Mouse (Mus musculus): Measurements from ENCODE around the gene Rhox4a2. TPM values are rescaled to one million over a fixed set of nuclear protein-coding genes. Genes with fewer than 3 reads are reported as not detected.
"Not testable (repeated sequence)": the region's sequence is repeated elsewhere in the genome, so short reads cannot be mapped to it uniquely, and the experiment has no call there.

Rhox4a2 gene
- not detected in 2 replicates for polyA plus RNA-seq (2015; fragmentation: Nextera tagmentation; extraction: Ambion mirVana)

- not testable (repeated sequence) for H3K9me3 ChIP-seq; ATAC-seq (ENCODE audit: low FRiP score); H3K4me3 ChIP-seq; H3K27me3 ChIP-seq; H3K27ac ChIP-seq; H3K4me2 ChIP-seq; H3K9ac ChIP-seq; H3K36me3 ChIP-seq; H3K4me1 ChIP-seq (replicated peaks)
- WGBS: 96% methylated on average over 9 of the region's 16 CpGs
These were observed at the start of gene Rhox4a2 for GRCm38 (mm10) chrX:37390548-37390947. Gene Rhox4a2 (plus strand): TSS chrX:37390848.

GRCm38 (mm10) chrX:37379728-37380127, 10.9 kb upstream of the Rhox4a2 start, which contains the start of gene Rhox3a2:
Gene Rhox3a2 (plus strand): TSS chrX:37380028.
- not testable (repeated sequence) for H3K27me3 ChIP-seq; H3K4me3 ChIP-seq; H3K27ac ChIP-seq; H3K9me3 ChIP-seq; H3K36me3 ChIP-seq; H3K4me1 ChIP-seq (replicated peaks); H3K4me2 ChIP-seq; ATAC-seq (ENCODE audit: low FRiP score); H3K9ac ChIP-seq
- WGBS: no CpG with 5 or more reads among the region's 1 CpGs

DNA sequence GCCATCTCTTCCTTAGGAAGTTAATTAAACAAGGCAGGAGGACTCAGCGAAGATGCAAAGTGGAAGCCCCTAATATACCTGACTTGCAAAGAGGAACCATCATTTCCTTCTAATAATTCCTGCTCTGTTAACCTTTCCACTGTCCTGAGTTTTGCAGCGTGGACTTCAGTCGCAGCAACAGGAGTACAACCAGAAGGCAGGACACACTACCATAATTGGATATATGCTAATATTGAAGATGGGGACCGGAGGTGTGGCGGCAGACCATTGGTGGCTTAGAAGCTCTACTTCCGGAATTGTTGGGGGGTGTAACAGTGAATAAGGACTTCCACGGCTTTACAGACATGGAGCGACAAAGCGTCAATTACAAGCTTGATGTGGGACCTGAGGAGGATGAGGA, 21.1 kb downstream of the Rhox4a2 start, which contains the start of gene Rhox2b:
Gene Rhox2b (plus strand): TSS at position 301 of the 400 bp plus-strand sequence.
- H3K27me3 ChIP-seq; H3K36me3 ChIP-seq; H3K4me1 ChIP-seq (replicated peaks); H3K4me3 ChIP-seq; H3K27ac ChIP-seq; H3K9ac ChIP-seq; H3K9me3 ChIP-seq; H3K4me2 ChIP-seq; ATAC-seq (ENCODE audit: low FRiP score): not testable (repeated sequence)
- WGBS: no CpG with 5 or more reads among the region's 9 CpGs

GRCm38 (mm10) chrX:37432194-37432593, 41.5 kb downstream of the Rhox4a2 start, which contains the start of gene Rhox4b:
Gene Rhox4b (plus strand): TSS chrX:37432494.
- H3K27me3 ChIP-seq; ATAC-seq (ENCODE audit: low FRiP score); H3K4me2 ChIP-seq; H3K9ac ChIP-seq; H3K4me1 ChIP-seq (replicated peaks); H3K4me3 ChIP-seq; H3K9me3 ChIP-seq; H3K36me3 ChIP-seq; H3K27ac ChIP-seq: not testable (repeated sequence)
- WGBS: 90% methylated on average over 14 of the region's 15 CpGs

Other genes starting within 250 kb of the Rhox4a2 start
- gene Akap14, start 222.0 kb upstream of the Rhox4a2 start, polyA plus RNA-seq (2015; fragmentation: Nextera tagmentation; extraction: Ambion mirVana): 0.28 and 0.30 TPM in 2 replicates
- gene Ndufa1, start 199.7 kb upstream of the Rhox4a2 start, polyA plus RNA-seq (2015; fragmentation: Nextera tagmentation; extraction: Ambion mirVana): 683 and 716 TPM in 2 replicates
- 18.6 and 20.0 TPM in 2 replicates for gene Rnf113a1, start 199.6 kb upstream of the Rhox4a2 start, polyA plus RNA-seq (2015; fragmentation: Nextera tagmentation; extraction: Ambion mirVana)
- gene Gm9, start 179.8 kb upstream of the Rhox4a2 start, polyA plus RNA-seq (2015; fragmentation: Nextera tagmentation; extraction: Ambion mirVana): not detected in 2 replicates
- gene Rhox1, start 168.6 kb upstream of the Rhox4a2 start, polyA plus RNA-seq (2015; fragmentation: Nextera tagmentation; extraction: Ambion mirVana): not detected in 2 replicates
- gene Rhox2a, start 145.9 kb upstream of the Rhox4a2 start, polyA plus RNA-seq (2015; fragmentation: Nextera tagmentation; extraction: Ambion mirVana): 0.32 TPM in 1 of 2 replicates, not detected in the other
- not detected in 2 replicates for gene Rhox3a, start 140.9 kb upstream of the Rhox4a2 start, polyA plus RNA-seq (2015; fragmentation: Nextera tagmentation; extraction: Ambion mirVana)
- not detected in 2 replicates for gene Rhox4a, start 125.5 kb upstream of the Rhox4a2 start, polyA plus RNA-seq (2015; fragmentation: Nextera tagmentation; extraction: Ambion mirVana)
- not detected in 2 replicates for gene Rhox3a2, start 10.8 kb upstream of the Rhox4a2 start, polyA plus RNA-seq (2015; fragmentation: Nextera tagmentation; extraction: Ambion mirVana)
- gene Rhox2b, start 21.2 kb downstream of the Rhox4a2 start, polyA plus RNA-seq (2015; fragmentation: Nextera tagmentation; extraction: Ambion mirVana): not detected in 2 replicates
- not detected in 2 replicates for gene Rhox4b, start 41.6 kb downstream of the Rhox4a2 start, polyA plus RNA-seq (2015; fragmentation: Nextera tagmentation; extraction: Ambion mirVana)
- gene Rhox2c, start 62.8 kb downstream of the Rhox4a2 start, polyA plus RNA-seq (2015; fragmentation: Nextera tagmentation; extraction: Ambion mirVana): 0.94 TPM in 1 of 2 replicates, not detected in the other
- not detected in 2 replicates for gene Rhox3c, start 67.7 kb downstream of the Rhox4a2 start, polyA plus RNA-seq (2015; fragmentation: Nextera tagmentation; extraction: Ambion mirVana)
- gene Rhox4c, start 89.5 kb downstream of the Rhox4a2 start, polyA plus RNA-seq (2015; fragmentation: Nextera tagmentation; extraction: Ambion mirVana): not detected in 2 replicates
- gene Rhox2d, start 102.6 kb downstream of the Rhox4a2 start, polyA plus RNA-seq (2015; fragmentation: Nextera tagmentation; extraction: Ambion mirVana): not detected in 2 replicates
- not detected in 2 replicates for gene Rhox4d, start 123.5 kb downstream of the Rhox4a2 start, polyA plus RNA-seq (2015; fragmentation: Nextera tagmentation; extraction: Ambion mirVana)
- gene Rhox2e, start 139.6 kb downstream of the Rhox4a2 start, polyA plus RNA-seq (2015; fragmentation: Nextera tagmentation; extraction: Ambion mirVana): not detected in 2 replicates
- gene Rhox3e, start 151.2 kb downstream of the Rhox4a2 start, polyA plus RNA-seq (2015; fragmentation: Nextera tagmentation; extraction: Ambion mirVana): not detected in 2 replicates
- gene Rhox4e, start 166.6 kb downstream of the Rhox4a2 start, polyA plus RNA-seq (2015; fragmentation: Nextera tagmentation; extraction: Ambion mirVana): not detected in 2 replicates
- gene Rhox2f, start 180.6 kb downstream of the Rhox4a2 start, polyA plus RNA-seq (2015; fragmentation: Nextera tagmentation; extraction: Ambion mirVana): not detected in 2 replicates
- not detected in 2 replicates for gene Rhox3f, start 190.1 kb downstream of the Rhox4a2 start, polyA plus RNA-seq (2015; fragmentation: Nextera tagmentation; extraction: Ambion mirVana)
- gene Rhox4f, start 216.9 kb downstream of the Rhox4a2 start, polyA plus RNA-seq (2015; fragmentation: Nextera tagmentation; extraction: Ambion mirVana): not detected in 2 replicates
- not detected in 2 replicates for gene Rhox3g, start 237.8 kb downstream of the Rhox4a2 start, polyA plus RNA-seq (2015; fragmentation: Nextera tagmentation; extraction: Ambion mirVana)

Measured in hindbrain, embryonic 13.5 days (tissue).